Mouse (Mus musculus): ENCODE measurements around the gene Smurf2.

GRCm38 (mm10) chr11:106883656-106884055 is 36.9 kb downstream of the Smurf2 start:
- TF ChIP-seq CTCF (conservative IDR thresholded peaks at IDR 0.05; ENCODE audit: insufficient read depth, insufficient read length, low read depth, low read length) (no peak), POLR2A (IDR thresholded peaks at IDR 0.05; ENCODE audit: low read depth, low read length) (no peak)
